Mouse (Mus musculus): Measurements from ENCODE around the gene Rps19bp1. TPM values are rescaled to one million over a fixed set of nuclear protein-coding genes. Genes with fewer than 3 reads are reported as not detected.

Gene Rps19bp1
- polyA plus RNA-seq, 1 experiment from 2014 or later = 21.2 TPM

DNA sequence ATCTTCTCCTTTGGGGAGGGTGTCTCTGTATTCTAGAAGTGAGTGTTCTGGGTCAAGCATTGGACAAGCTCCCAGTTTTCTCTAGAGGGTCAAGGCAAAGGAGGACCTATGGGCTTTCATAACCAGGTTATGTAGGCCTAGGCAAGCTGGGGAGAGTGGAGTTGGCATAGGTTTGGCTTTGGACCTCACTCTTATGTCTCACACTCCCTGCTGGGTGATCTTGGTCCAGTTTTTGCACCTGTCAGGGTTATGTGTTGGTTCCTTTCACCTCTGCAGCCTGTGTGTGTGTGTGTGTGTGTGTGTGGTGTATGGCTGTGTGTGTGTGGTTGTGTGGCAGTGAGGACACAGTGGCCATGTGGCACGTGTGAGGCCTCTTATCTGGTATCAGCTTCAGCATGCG lies 14.9 kb upstream of the Rps19bp1 start:
- Histone ChIP-seq H3K4me2 (ENCODE audit: low read depth, low read length) (no peak overlapping the region), H3K27ac (ENCODE audit: low read length) (no peak overlapping the region), H3K4me3 (ENCODE audit: low read depth, low read length) (no peak overlapping the region), H3K9me3 (replicated peaks; ENCODE audit: control insufficient read depth, low read length) (no peaks in the 10 kb centered on the region), H3K4me1 (ENCODE audit: control insufficient read depth, low read depth, low read length) (no peaks in the 10 kb centered on the region), H3K36me3 (ENCODE audit: control insufficient read depth, insufficient read depth) (no peaks in the 10 kb centered on the region), H3K9ac (ENCODE audit: low read depth, low read length) (no peak overlapping the region), H3K27me3 (ENCODE audit: control insufficient read depth, insufficient read depth, low read depth, low read length) (peaks cover 8% of the 10 kb centered on the region)
- no peak for ATAC-seq (ENCODE audit: low read depth)
- WGBS (ENCODE audit: insufficient replicate concordance) = 57% methylated on average over 2 of the region's 2 CpGs

GRCm38 (mm10) chr15:80278121-80278759 lies 14.1 kb upstream of the Rps19bp1 start:
- H3K27ac ChIP-seq (ENCODE audit: low read length) = no peak overlapping the region
- no peaks in the 10 kb centered on the region for H3K9me3 ChIP-seq (replicated peaks; ENCODE audit: control insufficient read depth, low read length)
- H3K27me3 ChIP-seq (ENCODE audit: control insufficient read depth, insufficient read depth, low read depth, low read length) = peaks cover 2% of the 10 kb centered on the region
- no peak for ATAC-seq (ENCODE audit: low read depth)
- no peaks in the 10 kb centered on the region for H3K36me3 ChIP-seq (ENCODE audit: control insufficient read depth, insufficient read depth)
- no peak overlapping the region for H3K4me2 ChIP-seq (ENCODE audit: low read depth, low read length)
- no peaks in the 10 kb centered on the region for H3K4me1 ChIP-seq (ENCODE audit: control insufficient read depth, low read depth, low read length)
- H3K9ac ChIP-seq (ENCODE audit: low read depth, low read length) = no peak overlapping the region
- no peak overlapping the region for H3K4me3 ChIP-seq (ENCODE audit: low read depth, low read length)
- WGBS (ENCODE audit: insufficient replicate concordance) = 53% methylated on average over 5 of the region's 5 CpGs

DNA sequence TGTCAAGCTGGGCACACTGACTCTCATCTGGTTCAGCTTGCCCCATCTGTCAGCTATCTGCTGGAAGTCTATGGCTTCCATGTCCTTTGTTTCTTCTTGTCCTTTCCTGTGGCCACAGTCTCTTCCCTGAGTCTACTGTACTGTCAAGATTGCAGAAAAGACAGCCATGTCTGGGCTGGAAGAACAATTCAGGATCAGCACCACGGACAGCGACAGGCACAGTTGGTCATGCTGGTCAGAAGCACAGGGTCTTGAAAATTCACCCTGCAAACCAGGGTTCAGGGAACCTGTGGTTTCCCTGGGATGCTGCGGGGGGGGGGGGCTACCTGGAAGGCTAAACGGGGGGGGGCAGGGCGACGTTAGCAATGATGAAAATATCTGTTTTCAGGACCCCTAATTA lies 13.5 kb upstream of the Rps19bp1 start:
- Histone ChIP-seq H3K4me1 (ENCODE audit: control insufficient read depth, low read depth, low read length) (no peaks in the 10 kb centered on the region), H3K9me3 (replicated peaks; ENCODE audit: control insufficient read depth, low read length) (no peaks in the 10 kb centered on the region), H3K27me3 (ENCODE audit: control insufficient read depth, insufficient read depth, low read depth, low read length) (peaks cover 2% of the 10 kb centered on the region; the same call in 1 of the 2 replicates), H3K27ac (ENCODE audit: low read length) (no peak overlapping the region), H3K4me2 (ENCODE audit: low read depth, low read length) (no peak overlapping the region), H3K9ac (ENCODE audit: low read depth, low read length) (no peak overlapping the region), H3K4me3 (ENCODE audit: low read depth, low read length) (no peak overlapping the region), H3K36me3 (ENCODE audit: control insufficient read depth, insufficient read depth) (no peaks in the 10 kb centered on the region)
- no peak for ATAC-seq (ENCODE audit: low read depth)
- WGBS (ENCODE audit: insufficient replicate concordance) = 0% methylated on average over 6 of the region's 6 CpGs

- no peaks in the 10 kb centered on the region for H3K36me3 ChIP-seq (ENCODE audit: control insufficient read depth, insufficient read depth)
- H3K9ac ChIP-seq (ENCODE audit: low read depth, low read length) = no peak overlapping the region
- no peaks in the 10 kb centered on the region for H3K4me1 ChIP-seq (ENCODE audit: control insufficient read depth, low read depth, low read length)
- WGBS (ENCODE audit: insufficient replicate concordance) = 32% methylated on average over 9 of the region's 9 CpGs
- peaks cover 2% of the 10 kb centered on the region; the same call in 1 of the 2 replicates for H3K27me3 ChIP-seq (ENCODE audit: control insufficient read depth, insufficient read depth, low read depth, low read length)
- no peak overlapping the region for H3K27ac ChIP-seq (ENCODE audit: low read length)
- no peak overlapping the region for H3K4me3 ChIP-seq (ENCODE audit: low read depth, low read length)
- no peak for ATAC-seq (ENCODE audit: low read depth)
- no peak overlapping the region for H3K4me2 ChIP-seq (ENCODE audit: low read depth, low read length)
- H3K9me3 ChIP-seq (replicated peaks; ENCODE audit: control insufficient read depth, low read length) = no peaks in the 10 kb centered on the region
Measured at GRCm38 (mm10) chr15:80277107-80277506, 13.0 kb upstream of the Rps19bp1 start.

DNA sequence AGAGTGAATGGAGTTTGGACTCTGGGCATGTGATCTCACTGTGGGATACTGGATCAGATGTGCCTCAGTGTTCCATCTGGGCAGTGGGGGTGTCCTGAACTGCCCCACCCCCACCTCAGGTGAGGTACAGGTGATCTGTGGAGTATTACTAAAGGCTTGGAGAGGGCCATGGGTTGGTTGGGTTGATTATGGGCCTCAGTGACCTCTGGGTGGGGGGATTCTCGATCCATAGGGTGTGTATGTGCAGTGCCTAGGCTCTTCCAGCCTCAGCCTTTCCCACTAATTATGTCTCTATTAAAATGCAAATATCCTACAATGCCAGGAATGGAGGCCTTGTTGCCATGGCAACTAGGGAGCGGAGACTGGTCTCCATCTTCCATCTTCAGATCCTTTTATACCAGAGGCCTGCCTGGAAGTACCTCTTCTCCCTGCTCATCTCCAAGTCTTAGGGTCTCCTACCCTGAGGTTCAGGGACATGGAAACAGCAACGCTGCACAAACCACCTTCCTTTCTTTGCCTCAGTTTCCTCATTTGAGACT lies 7.8 kb upstream of the Rps19bp1 start:
- Histone ChIP-seq H3K4me1 (ENCODE audit: control insufficient read depth, low read depth, low read length) (no peaks in the 10 kb centered on the region), H3K27ac (ENCODE audit: low read length) (no peak overlapping the region), H3K4me3 (ENCODE audit: low read depth, low read length) (no peak overlapping the region), H3K9ac (ENCODE audit: low read depth, low read length) (no peak overlapping the region), H3K36me3 (ENCODE audit: control insufficient read depth, insufficient read depth) (no peaks in the 10 kb centered on the region), H3K4me2 (ENCODE audit: low read depth, low read length) (no peak overlapping the region), H3K9me3 (replicated peaks; ENCODE audit: control insufficient read depth, low read length) (peaks cover 3% of the 10 kb centered on the region; the same call in 1 of the 2 replicates), H3K27me3 (ENCODE audit: control insufficient read depth, insufficient read depth, low read depth, low read length) (peaks cover 2% of the 10 kb centered on the region; the same call in 1 of the 2 replicates)
- WGBS (ENCODE audit: insufficient replicate concordance) = 50% methylated on average over 3 of the region's 3 CpGs
- no peak for ATAC-seq (ENCODE audit: low read depth)

DNA sequence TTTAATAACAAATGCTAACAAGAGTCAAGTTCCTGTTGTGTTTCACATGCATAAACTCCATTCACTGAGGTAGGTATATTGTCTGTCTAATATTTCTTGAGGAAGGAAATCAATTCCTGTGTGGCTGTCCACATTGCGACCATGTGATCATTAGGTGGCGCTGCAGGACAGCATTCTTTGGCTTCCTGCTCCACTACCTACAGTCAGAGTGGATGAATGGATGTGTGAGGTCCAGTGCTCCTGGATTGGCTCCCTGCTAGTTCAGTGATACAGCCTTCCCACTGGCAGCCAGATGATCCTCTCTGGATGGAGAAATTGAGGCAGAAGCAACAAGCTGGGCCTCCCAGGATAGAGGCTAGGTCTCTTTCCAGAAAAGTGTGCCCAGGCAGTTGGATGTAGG lies 2.2 kb upstream of the Rps19bp1 start:
- no peak overlapping the region for H3K9ac ChIP-seq (ENCODE audit: low read depth, low read length)

DNA sequence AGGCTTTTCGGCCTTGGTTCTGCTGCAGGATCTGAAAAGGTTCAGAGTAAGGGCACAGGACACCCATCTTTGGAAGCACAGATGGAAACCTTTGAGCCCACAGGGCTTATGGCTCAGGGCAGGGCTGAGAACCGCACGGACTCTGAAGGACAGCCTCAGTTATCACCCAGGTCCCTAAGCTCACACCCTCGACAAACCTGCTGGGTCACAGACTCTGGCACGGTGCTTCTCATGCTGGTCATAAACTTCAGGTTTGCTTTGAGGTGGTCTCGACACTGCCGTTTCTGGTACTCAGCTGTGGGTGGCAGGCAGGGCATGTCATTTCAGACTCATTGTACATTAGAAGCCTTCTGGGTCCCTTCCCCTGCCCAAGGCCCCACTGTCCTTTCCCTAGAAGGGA lies 3.0 kb downstream of the Rps19bp1 start:
- WGBS (ENCODE audit: insufficient replicate concordance) = 70% methylated on average over 7 of the region's 7 CpGs
- H3K4me3 ChIP-seq (ENCODE audit: low read depth, low read length) = no peak overlapping the region
- ATAC-seq (ENCODE audit: low read depth) = no peak
- peaks cover 57% of the 10 kb centered on the region for H3K4me1 ChIP-seq (ENCODE audit: control insufficient read depth, low read depth, low read length)
- peaks cover 26% of the 10 kb centered on the region for H3K36me3 ChIP-seq (ENCODE audit: control insufficient read depth, insufficient read depth)
- no peaks in the 10 kb centered on the region for H3K9me3 ChIP-seq (replicated peaks; ENCODE audit: control insufficient read depth, low read length)
- no peak overlapping the region for H3K9ac ChIP-seq (ENCODE audit: low read depth, low read length)
- no peak overlapping the region for H3K4me2 ChIP-seq (ENCODE audit: low read depth, low read length)
- H3K27me3 ChIP-seq (ENCODE audit: control insufficient read depth, insufficient read depth, low read depth, low read length) = no peaks in the 10 kb centered on the region
- H3K27ac ChIP-seq (ENCODE audit: low read length) = no peak overlapping the region

More for the DNA sequence above, 2.2 kb upstream of the Rps19bp1 start:
- Histone ChIP-seq H3K4me1 (ENCODE audit: control insufficient read depth, low read depth, low read length) (peaks cover 16% of the 10 kb centered on the region), H3K4me2 (ENCODE audit: low read depth, low read length) (no peak overlapping the region), H3K27ac (ENCODE audit: low read length) (no peak overlapping the region), H3K27me3 (ENCODE audit: control insufficient read depth, insufficient read depth, low read depth, low read length) (no peaks in the 10 kb centered on the region), H3K36me3 (ENCODE audit: control insufficient read depth, insufficient read depth) (no peaks in the 10 kb centered on the region), H3K4me3 (ENCODE audit: low read depth, low read length) (no peak overlapping the region), H3K9me3 (replicated peaks; ENCODE audit: control insufficient read depth, low read length) (peaks cover 3% of the 10 kb centered on the region; the same call in 1 of the 2 replicates)
- 0% methylated on average over 2 of the region's 2 CpGs for WGBS (ENCODE audit: insufficient replicate concordance)
- ATAC-seq (ENCODE audit: low read depth) = no peak

GRCm38 (mm10) chr15:80260677-80261076 lies 3.4 kb downstream of the Rps19bp1 start:
- Histone ChIP-seq H3K27ac (ENCODE audit: low read length) (no peak overlapping the region; the same call in 1 of the 2 replicates), H3K4me2 (ENCODE audit: low read depth, low read length) (no peak overlapping the region), H3K27me3 (ENCODE audit: control insufficient read depth, insufficient read depth, low read depth, low read length) (no peaks in the 10 kb centered on the region), H3K4me3 (ENCODE audit: low read depth, low read length) (no peak overlapping the region), H3K4me1 (ENCODE audit: control insufficient read depth, low read depth, low read length) (peaks cover 57% of the 10 kb centered on the region), H3K9me3 (replicated peaks; ENCODE audit: control insufficient read depth, low read length) (no peaks in the 10 kb centered on the region), H3K9ac (ENCODE audit: low read depth, low read length) (no peak overlapping the region), H3K36me3 (ENCODE audit: control insufficient read depth, insufficient read depth) (peaks cover 28% of the 10 kb centered on the region)
- 8% methylated on average over 3 of the region's 3 CpGs for WGBS (ENCODE audit: insufficient replicate concordance)
- no peak for ATAC-seq (ENCODE audit: low read depth)

- WGBS (ENCODE audit: insufficient replicate concordance) = 78% methylated on average over 8 of the region's 8 CpGs
- Histone ChIP-seq H3K4me3 (ENCODE audit: low read depth, low read length) (no peak overlapping the region), H3K4me1 (ENCODE audit: control insufficient read depth, low read depth, low read length) (peaks cover 56% of the 10 kb centered on the region), H3K4me2 (ENCODE audit: low read depth, low read length) (0 out of 2 replicates have a peak overlapping the region, but pooled peaks have one; percentile 97), H3K27me3 (ENCODE audit: control insufficient read depth, insufficient read depth, low read depth, low read length) (no peaks in the 10 kb centered on the region), H3K36me3 (ENCODE audit: control insufficient read depth, insufficient read depth) (peaks cover 28% of the 10 kb centered on the region), H3K27ac (ENCODE audit: low read length) (peak overlapping the region; percentile 99), H3K9me3 (replicated peaks; ENCODE audit: control insufficient read depth, low read length) (no peaks in the 10 kb centered on the region), H3K9ac (ENCODE audit: low read depth, low read length) (0 out of 2 replicates have a peak overlapping the region, but pooled peaks have one; percentile 17)
- no peak for ATAC-seq (ENCODE audit: low read depth)
Measured at GRCm38 (mm10) chr15:80259406-80260045, 4.6 kb downstream of the Rps19bp1 start.
